ENCODE assay signal across 11 mouse cellular contexts in the genomic region with DNA sequence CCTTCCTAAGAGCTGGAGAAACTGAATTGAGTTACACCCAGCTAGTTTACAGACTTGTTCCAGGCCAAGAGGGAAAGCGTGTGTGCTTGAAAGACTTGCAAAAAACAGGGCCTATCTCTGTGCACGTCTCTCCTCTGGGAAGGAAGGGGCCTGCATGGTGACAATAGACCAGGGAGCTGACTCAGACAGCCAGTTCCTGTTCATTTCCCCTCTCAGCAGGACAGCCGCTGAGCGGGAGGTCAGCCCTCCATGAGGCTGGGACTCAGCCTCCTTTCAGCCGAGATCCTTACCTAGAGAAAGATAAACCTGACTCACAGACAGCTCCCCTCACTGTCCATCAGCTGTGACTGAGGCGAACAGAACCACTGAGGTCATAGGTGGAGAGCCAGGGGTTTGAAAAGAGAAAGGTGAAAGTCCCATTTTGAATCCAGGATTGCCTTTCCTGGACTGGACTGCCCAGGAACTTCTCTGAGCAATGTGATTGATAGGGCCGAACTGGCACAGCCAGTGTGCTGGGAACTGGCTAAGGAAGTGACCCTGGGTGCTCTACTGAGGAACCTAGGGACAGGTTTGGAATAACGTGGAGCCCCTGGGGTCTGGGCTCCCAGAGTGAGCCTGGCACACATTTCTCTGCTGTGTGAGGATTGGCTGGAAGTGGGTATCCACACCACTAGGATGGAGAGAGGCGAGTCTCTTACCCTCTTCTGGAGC. TPM values are rescaled to one million over a fixed set of nuclear protein-coding genes. Genes with fewer than 3 reads are reported as not detected.
DNase-seq lines count a peak whose midpoint lies in the region; ATAC-seq and TF ChIP-seq lines count a peak whose summit lies in the region.
"Had no signal": no experiment of that assay in that cellular context is flagged by ENCODE, and none has a peak within 500 bp of the region (broad histone marks: within the 10 kb centered on the region; RNA-seq: fewer than 3 reads in every experiment).

No protein-coding gene starts in this region.

- H3K36me3 ChIP-seq in kidney, adult 2 months (ENCODE audit: control insufficient read depth, insufficient read depth, low read length) = no peaks in the 10 kb centered on the region
- no peaks in the 10 kb centered on the region for H3K36me3 ChIP-seq in kidney, embryonic 14.5 days (ENCODE audit: control insufficient read depth, insufficient read depth, low read length)
- no peaks in the 10 kb centered on the region for H3K36me3 ChIP-seq in heart, embryonic 15.5 days
- no peaks in the 10 kb centered on the region for H3K36me3 ChIP-seq in lung, embryonic 15.5 days
- H3K36me3 ChIP-seq in intestine, embryonic 16.5 days (ENCODE audit: control insufficient read depth, insufficient read depth, low read length) = no peaks in the 10 kb centered on the region

- H3K4me3 ChIP-seq in kidney, adult 2 months (ENCODE audit: insufficient read depth, low read depth, low read length) = peak overlapping the region; percentile 41
- no peak overlapping the region for H3K4me3 ChIP-seq in kidney, embryonic 14.5 days (ENCODE audit: low read length)
- peak overlapping the region; percentile 71 for H3K4me3 ChIP-seq in brown adipose tissue, adult 24 weeks (ENCODE audit: insufficient read depth, low read depth, low read length)
- H3K4me3 ChIP-seq in heart, embryonic 15.5 days = peak overlapping the region; percentile 26
- H3K4me3 ChIP-seq in lung, embryonic 15.5 days = peak overlapping the region; percentile 17
- H3K4me3 ChIP-seq in intestine, embryonic 16.5 days (ENCODE audit: low read length) = no peak overlapping the region

- TF ChIP-seq CTCF in kidney, adult 2 months (conservative IDR thresholded peaks at IDR 0.05; ENCODE audit: insufficient read depth, insufficient read length, low read depth, low read length) = no peak

- no peaks in the 10 kb centered on the region for H3K4me1 ChIP-seq in kidney, adult 2 months (ENCODE audit: control insufficient read depth, insufficient read depth, low read length)
- no peaks in the 10 kb centered on the region for H3K4me1 ChIP-seq in kidney, embryonic 14.5 days (ENCODE audit: control insufficient read depth, insufficient read depth, low read length)
- peaks cover 16% of the 10 kb centered on the region for H3K4me1 ChIP-seq in brown adipose tissue, adult 24 weeks (ENCODE audit: control insufficient read depth, insufficient read depth, insufficient read length, low read length)
- peaks cover 34% of the 10 kb centered on the region for H3K4me1 ChIP-seq in heart, embryonic 15.5 days (replicated peaks)
- peaks cover 10% of the 10 kb centered on the region; the same call in 1 of the 2 replicates for H3K4me1 ChIP-seq in lung, embryonic 15.5 days
- H3K4me1 ChIP-seq in intestine, embryonic 16.5 days (ENCODE audit: control insufficient read depth, insufficient read depth, low read length) = no peaks in the 10 kb centered on the region

- no peaks in the 10 kb centered on the region for H3K9me3 ChIP-seq in kidney, embryonic 14.5 days (ENCODE audit: control insufficient read depth, low read length)
- no peaks in the 10 kb centered on the region for H3K9me3 ChIP-seq in heart, embryonic 15.5 days (replicated peaks)
- no peaks in the 10 kb centered on the region for H3K9me3 ChIP-seq in lung, embryonic 15.5 days
- no peaks in the 10 kb centered on the region for H3K9me3 ChIP-seq in intestine, embryonic 16.5 days (ENCODE audit: control insufficient read depth, low read length)

- no peak for TF ChIP-seq POLR2A in kidney, adult 2 months (IDR thresholded peaks at IDR 0.05; ENCODE audit: low read depth, low read length)

- H3K9ac ChIP-seq in kidney, embryonic 14.5 days (ENCODE audit: low read depth, low read length) = no peak overlapping the region
- peak overlapping the region; percentile 21; the same call in 1 of the 2 replicates for H3K9ac ChIP-seq in heart, embryonic 15.5 days
- H3K9ac ChIP-seq in lung, embryonic 15.5 days = no peak overlapping the region
- H3K9ac ChIP-seq in intestine, embryonic 16.5 days (ENCODE audit: low read depth, low read length) = no peak overlapping the region
- H3K9ac ChIP-seq: liver, embryonic 14.5 days had no signal

- peak; percentile 51 for DNase-seq in kidney, adult 2 months
- no peak for DNase-seq in natural killer cell, adult 2 months (ENCODE audit: low spot score in 2 of 2)
- DNase-seq in cerebellum, postnatal 14 days = no peak
- DNase-seq: adrenal gland, adult 8-10 months; cerebellum, adult 9-10 months had no signal

- H3K27me3 ChIP-seq in kidney, adult 2 months (replicated peaks; ENCODE audit: control insufficient read depth, insufficient read depth, low read length) = no peaks in the 10 kb centered on the region
- H3K27me3 ChIP-seq in kidney, embryonic 14.5 days (ENCODE audit: control insufficient read depth, insufficient read depth, low read length) = no peaks in the 10 kb centered on the region
- no peaks in the 10 kb centered on the region for H3K27me3 ChIP-seq in heart, embryonic 15.5 days
- peaks cover 17% of the 10 kb centered on the region; the same call in 1 of the 2 replicates for H3K27me3 ChIP-seq in lung, embryonic 15.5 days
- no peaks in the 10 kb centered on the region for H3K27me3 ChIP-seq in intestine, embryonic 16.5 days (replicated peaks; ENCODE audit: control insufficient read depth, insufficient read depth, low read length)

- H3K4me2 ChIP-seq in kidney, embryonic 14.5 days (replicated peaks; ENCODE audit: low read depth, low read length) = no peak overlapping the region
- peak overlapping the region; percentile 29 for H3K4me2 ChIP-seq in heart, embryonic 15.5 days
- 0 out of 2 replicates have a peak overlapping the region, but pooled peaks have one; percentile 29 for H3K4me2 ChIP-seq in lung, embryonic 15.5 days
- no peak overlapping the region for H3K4me2 ChIP-seq in intestine, embryonic 16.5 days (ENCODE audit: low read depth, low read length)

- ATAC-seq in kidney, embryonic 14.5 days (ENCODE audit: low FRiP score, low TSS enrichment) = no peak
- 0 out of 2 replicates have a peak, but pooled peaks have one; percentile 41 for ATAC-seq in heart, embryonic 15.5 days (replicated peaks; ENCODE audit: insufficient number of reproducible peaks, insufficient read depth, low FRiP score, low read depth)
- no peak for ATAC-seq in lung, embryonic 15.5 days (ENCODE audit: borderline replicate concordance, extremely low read depth, low FRiP score, low TSS enrichment)
- ATAC-seq in intestine, embryonic 16.5 days = no peak

- WGBS in kidney, adult 2 months = 57% methylated on average over 9 of the region's 9 CpGs
- 52% methylated on average over 9 of the region's 9 CpGs for WGBS in kidney, embryonic 14.5 days
- 38% methylated on average over 9 of the region's 9 CpGs for WGBS in heart, embryonic 15.5 days
- WGBS in lung, embryonic 15.5 days = 46% methylated on average over 9 of the region's 9 CpGs
- WGBS in intestine, embryonic 16.5 days = 60% methylated on average over 9 of the region's 9 CpGs

- H3K27ac ChIP-seq in kidney, adult 2 months (ENCODE audit: insufficient read depth, low read depth, low read length) = peak overlapping the region; percentile 55
- no peak overlapping the region for H3K27ac ChIP-seq in kidney, embryonic 14.5 days (ENCODE audit: low read depth, low read length)
- H3K27ac ChIP-seq in brown adipose tissue, adult 24 weeks (replicated peaks; ENCODE audit: low read depth, low read length) = peak overlapping the region; percentile 97
- H3K27ac ChIP-seq in heart, embryonic 15.5 days = peak overlapping the region; percentile 88
- peak overlapping the region; percentile 59 for H3K27ac ChIP-seq in lung, embryonic 15.5 days
- H3K27ac ChIP-seq in intestine, embryonic 16.5 days (ENCODE audit: low read length) = no peak overlapping the region
- H3K27ac ChIP-seq: liver, embryonic 14.5 days had no signal

RNA-seq across cellular contexts. Expression of gene Rtl5, which starts 53.7 kb away (rescaled TPM):
- 9.7 and 11.9 TPM in 2 replicates for polyA plus RNA-seq in kidney, adult 2 months (2012; rRNA removed)
- polyA plus RNA-seq in kidney, embryonic 14.5 days (2014; fragmentation: Nextera tagmentation; extraction: Ambion mirVana) = 2.0 and 2.6 TPM in 2 replicates
- polyA plus RNA-seq in brown adipose tissue, adult 24 weeks (2012; ENCODE audit: insufficient read depth, insufficient read length, missing spikeins) = 0.83 and 1.5 TPM in 2 replicates
- 1.2 and 1.3 TPM in 2 replicates for polyA plus RNA-seq in heart, embryonic 15.5 days (2015; fragmentation: Nextera tagmentation; extraction: Ambion mirVana)
- polyA plus RNA-seq in lung, embryonic 15.5 days (2015; fragmentation: Nextera tagmentation; extraction: Ambion mirVana) = 2.0 and 2.3 TPM in 2 replicates
- 1.0 and 1.5 TPM in 2 replicates for polyA plus RNA-seq in intestine, embryonic 16.5 days (2015; fragmentation: Nextera tagmentation; extraction: Ambion mirVana)

Comparison
In these comparisons a context has a peak if more than half of its experiments do, and no peak if none do; other contexts are left out.
1. H3K27ac ChIP-seq: peak in kidney, adult 2 months (single experiment), brown adipose tissue, adult 24 weeks (single experiment), heart, embryonic 15.5 days (single experiment) and lung, embryonic 15.5 days (single experiment); none in kidney, embryonic 14.5 days (single experiment) and intestine, embryonic 16.5 days (single experiment).
2. H3K4me3 ChIP-seq: peak in kidney, adult 2 months (single experiment), brown adipose tissue, adult 24 weeks (single experiment), heart, embryonic 15.5 days (single experiment) and lung, embryonic 15.5 days (single experiment); none in kidney, embryonic 14.5 days (single experiment) and intestine, embryonic 16.5 days (single experiment).
3. H3K4me2 ChIP-seq: peak in heart, embryonic 15.5 days (single experiment) and lung, embryonic 15.5 days (single experiment); none in kidney, embryonic 14.5 days (single experiment) and intestine, embryonic 16.5 days (single experiment).